Mouse (Mus musculus) right cerebral cortex, postnatal 25 days (tissue): ENCODE measurements around the gene Robo2.

ENCODE experiments used
- DNase-seq: peaks from one replicate; pipeline ENCODE4 v3.0.0; 2022

Robo2 gene

GRCm38 (mm10) chr16:73927481-73927880 lies 484.1 kb downstream of the Robo2 start:
- no peak for DNase-seq

- DNase-seq: no peak
These were observed 496.2 kb downstream of the Robo2 start for GRCm38 (mm10) chr16:73915425-73915824.

- DNase-seq: no peak
These were observed 496.7 kb downstream of the Robo2 start for GRCm38 (mm10) chr16:73914936-73915335.

GRCm38 (mm10) chr16:73908504-73908903 lies 503.1 kb downstream of the Robo2 start:
- no peak for DNase-seq

- DNase-seq: no peak
These were observed 514.8 kb downstream of the Robo2 start for GRCm38 (mm10) chr16:73896856-73897255.

GRCm38 (mm10) chr16:73881911-73882310 lies 529.7 kb downstream of the Robo2 start:
- DNase-seq: no peak

GRCm38 (mm10) chr16:73877973-73878372 lies 533.7 kb downstream of the Robo2 start:
- DNase-seq: no peak

- DNase-seq: no peak
These were observed 536.6 kb downstream of the Robo2 start for GRCm38 (mm10) chr16:73874991-73875390.

GRCm38 (mm10) chr16:73873828-73874558 lies 537.6 kb downstream of the Robo2 start:
- no peak for DNase-seq

- no peak for DNase-seq
These were observed 541.3 kb downstream of the Robo2 start for GRCm38 (mm10) chr16:73870296-73870695.

GRCm38 (mm10) chr16:73869527-73870212 lies 542.0 kb downstream of the Robo2 start:
- DNase-seq: no peak

- no peak for DNase-seq
These were observed 547.0 kb downstream of the Robo2 start for GRCm38 (mm10) chr16:73864625-73865024.

- DNase-seq: no peak
These were observed 547.9 kb downstream of the Robo2 start for GRCm38 (mm10) chr16:73863748-73864147.

- DNase-seq: no peak
These were observed 552.9 kb downstream of the Robo2 start for GRCm38 (mm10) chr16:73858717-73859116.

- no peak for DNase-seq
These were observed 555.8 kb downstream of the Robo2 start for GRCm38 (mm10) chr16:73855821-73856220.
